Mouse (Mus musculus): ENCODE data around the gene Safb2.

DNA sequence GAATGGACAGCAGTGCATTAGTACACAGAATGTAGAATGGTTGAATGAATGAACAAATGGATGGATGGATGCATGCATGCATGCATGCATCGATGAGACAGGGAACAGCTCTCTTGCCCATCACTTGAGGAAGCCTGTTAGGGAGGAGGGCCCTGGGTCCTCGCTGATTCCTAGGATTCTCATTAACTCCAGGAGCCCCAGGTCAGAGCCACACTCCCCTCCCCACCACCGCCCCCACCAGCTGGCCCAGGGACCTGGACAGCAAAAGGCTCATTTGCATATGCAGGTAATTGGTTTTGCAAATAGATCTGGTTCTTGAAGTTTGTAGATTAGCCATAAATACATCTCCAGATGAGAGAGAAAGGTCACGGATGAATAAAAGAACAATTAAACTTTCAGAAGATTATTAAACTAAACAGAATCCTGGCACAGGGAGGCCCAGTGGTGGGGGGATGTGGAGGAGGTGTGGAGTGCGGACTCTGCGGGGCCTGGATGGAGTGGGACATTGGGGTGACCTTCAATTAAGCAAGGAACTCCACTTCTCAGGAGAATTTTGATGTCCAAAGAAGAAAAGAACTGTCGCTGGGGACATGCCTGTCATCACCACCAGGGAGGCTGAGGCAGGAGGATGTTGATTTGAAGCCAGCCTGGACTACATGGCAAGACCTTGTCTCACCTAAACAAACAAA lies 39.5 kb downstream of the Safb2 start:
- TF ChIP-seq CTCF (IDR thresholded peaks at IDR 0.05; ENCODE audit: insufficient read depth, low read length) (no peak), POLR2A (IDR thresholded peaks at IDR 0.05; ENCODE audit: borderline replicate concordance, extremely low read depth, low read depth, low read length) (no peak)
